Mouse (Mus musculus): ENCODE data around the gene Unc45b. TPM values are rescaled to one million over a fixed set of nuclear protein-coding genes. Genes with fewer than 3 reads are reported as not detected.
A peak's percentile ranks its signal among the peaks of the same experiment; 100 is the strongest.
"Not testable (repeated sequence)": the region's sequence is repeated elsewhere in the genome, so short reads cannot be mapped to it uniquely, and the experiment has no call there.

Gene Unc45b
- polyA plus RNA-seq, 1 experiment from 2014 or later = 10.6 TPM

- peaks cover 5% of the 10 kb centered on the region for H3K4me1 ChIP-seq (ENCODE audit: control insufficient read depth, insufficient read depth, low read length)
- no peaks in the 10 kb centered on the region for H3K36me3 ChIP-seq (ENCODE audit: control insufficient read depth, insufficient read depth, low read length)
- H3K9me3 ChIP-seq (replicated peaks; ENCODE audit: control insufficient read depth, low read length) = no peaks in the 10 kb centered on the region
- H3K4me2 ChIP-seq (ENCODE audit: low read depth, low read length) = peak overlapping the region; percentile 44
- H3K27me3 ChIP-seq (ENCODE audit: control insufficient read depth, insufficient read depth, low read length) = no peaks in the 10 kb centered on the region
- H3K4me3 ChIP-seq (replicated peaks; ENCODE audit: low read length) = peak overlapping the region; percentile 18
- peak overlapping the region; percentile 26 for H3K9ac ChIP-seq (ENCODE audit: low read length)
- 9% methylated on average over 31 of the region's 31 CpGs for WGBS
- ATAC-seq (ENCODE audit: insufficient read depth, low FRiP score) = no peak
- H3K27ac ChIP-seq (ENCODE audit: low read length) = no peak overlapping the region
These were observed 60.6 kb downstream of the Unc45b start for GRCm38 (mm10) chr11:82970712-82971589.

- Histone ChIP-seq H3K4me3 (replicated peaks; ENCODE audit: low read length) (no peak overlapping the region), H3K4me1 (ENCODE audit: control insufficient read depth, insufficient read depth, low read length) (peaks cover 5% of the 10 kb centered on the region), H3K4me2 (ENCODE audit: low read depth, low read length) (peak overlapping the region; percentile 44; the same call in 1 of the 2 replicates), H3K27me3 (ENCODE audit: control insufficient read depth, insufficient read depth, low read length) (no peaks in the 10 kb centered on the region), H3K27ac (ENCODE audit: low read length) (no peak overlapping the region), H3K9me3 (replicated peaks; ENCODE audit: control insufficient read depth, low read length) (no peaks in the 10 kb centered on the region), H3K36me3 (ENCODE audit: control insufficient read depth, insufficient read depth, low read length) (no peaks in the 10 kb centered on the region), H3K9ac (ENCODE audit: low read length) (peak overlapping the region; percentile 26)
- 71% methylated on average over 11 of the region's 11 CpGs for WGBS
- ATAC-seq (ENCODE audit: insufficient read depth, low FRiP score) = no peak
These were observed 61.2 kb downstream of the Unc45b start for GRCm38 (mm10) chr11:82971590-82971974.

- no peak overlapping the region for H3K9ac ChIP-seq (ENCODE audit: low read length)
- H3K36me3 ChIP-seq (ENCODE audit: control insufficient read depth, insufficient read depth, low read length) = no peaks in the 10 kb centered on the region
- no peak overlapping the region for H3K4me3 ChIP-seq (replicated peaks; ENCODE audit: low read length)
- H3K4me1 ChIP-seq (ENCODE audit: control insufficient read depth, insufficient read depth, low read length) = peaks cover 5% of the 10 kb centered on the region
- 36% methylated on average over 5 of the region's 5 CpGs for WGBS
- H3K9me3 ChIP-seq (replicated peaks; ENCODE audit: control insufficient read depth, low read length) = no peaks in the 10 kb centered on the region
- no peak overlapping the region for H3K4me2 ChIP-seq (ENCODE audit: low read depth, low read length)
- no peaks in the 10 kb centered on the region for H3K27me3 ChIP-seq (ENCODE audit: control insufficient read depth, insufficient read depth, low read length)
- H3K27ac ChIP-seq (ENCODE audit: low read length) = no peak overlapping the region
- ATAC-seq (ENCODE audit: insufficient read depth, low FRiP score) = no peak
These were observed 63.6 kb downstream of the Unc45b start for GRCm38 (mm10) chr11:82973916-82974315.

- 89% methylated on average over 2 of the region's 2 CpGs for WGBS
These were observed 72.1 kb downstream of the Unc45b start for GRCm38 (mm10) chr11:82982409-82982808.

GRCm38 (mm10) chr11:82983193-82983592, 72.8 kb downstream of the Unc45b start:
- Histone ChIP-seq H3K9me3 (replicated peaks; ENCODE audit: control insufficient read depth, low read length) (no peaks in the 10 kb centered on the region), H3K4me2 (ENCODE audit: low read depth, low read length) (no peak overlapping the region), H3K9ac (ENCODE audit: low read length) (no peak overlapping the region), H3K4me1 (ENCODE audit: control insufficient read depth, insufficient read depth, low read length) (no peaks in the 10 kb centered on the region; the same call in 1 of the 2 replicates), H3K27me3 (ENCODE audit: control insufficient read depth, insufficient read depth, low read length) (no peaks in the 10 kb centered on the region), H3K4me3 (replicated peaks; ENCODE audit: low read length) (no peak overlapping the region), H3K27ac (ENCODE audit: low read length) (no peak overlapping the region), H3K36me3 (ENCODE audit: control insufficient read depth, insufficient read depth, low read length) (peaks cover 14% of the 10 kb centered on the region; the same call in 1 of the 2 replicates)
- 84% methylated on average over 17 of the region's 17 CpGs for WGBS
- no peak for ATAC-seq (ENCODE audit: insufficient read depth, low FRiP score)

More at GRCm38 (mm10) chr11:82982409-82982808, 72.1 kb downstream of the Unc45b start:
- H3K4me2 ChIP-seq (ENCODE audit: low read depth, low read length); H3K9me3 ChIP-seq (replicated peaks; ENCODE audit: control insufficient read depth, low read length); H3K27me3 ChIP-seq (ENCODE audit: control insufficient read depth, insufficient read depth, low read length); H3K4me3 ChIP-seq (replicated peaks; ENCODE audit: low read length); H3K27ac ChIP-seq (ENCODE audit: low read length); H3K4me1 ChIP-seq (ENCODE audit: control insufficient read depth, insufficient read depth, low read length); ATAC-seq (ENCODE audit: insufficient read depth, low FRiP score); H3K9ac ChIP-seq (ENCODE audit: low read length): not testable (repeated sequence)
- peaks cover 14% of the 10 kb centered on the region; the same call in 1 of the 2 replicates for H3K36me3 ChIP-seq (ENCODE audit: control insufficient read depth, insufficient read depth, low read length)

GRCm38 (mm10) chr11:82987621-82988020, 77.3 kb downstream of the Unc45b start:
- no peak overlapping the region for H3K4me2 ChIP-seq (ENCODE audit: low read depth, low read length)
- no peak overlapping the region for H3K4me3 ChIP-seq (replicated peaks; ENCODE audit: low read length)
- 75% methylated on average over 6 of the region's 6 CpGs for WGBS
- no peak for ATAC-seq (ENCODE audit: insufficient read depth, low FRiP score)
- H3K36me3 ChIP-seq (ENCODE audit: control insufficient read depth, insufficient read depth, low read length) = 0 out of 2 replicates have a peak, but pooled peaks cover 2% of the 10 kb centered on the region
- H3K4me1 ChIP-seq (ENCODE audit: control insufficient read depth, insufficient read depth, low read length) = peaks cover 12% of the 10 kb centered on the region
- H3K27me3 ChIP-seq (ENCODE audit: control insufficient read depth, insufficient read depth, low read length) = no peaks in the 10 kb centered on the region
- no peak overlapping the region for H3K9ac ChIP-seq (ENCODE audit: low read length)
- H3K27ac ChIP-seq (ENCODE audit: low read length) = no peak overlapping the region
- no peaks in the 10 kb centered on the region for H3K9me3 ChIP-seq (replicated peaks; ENCODE audit: control insufficient read depth, low read length)

GRCm38 (mm10) chr11:82989357-82989756, 79.0 kb downstream of the Unc45b start:
- no peaks in the 10 kb centered on the region for H3K27me3 ChIP-seq (ENCODE audit: control insufficient read depth, insufficient read depth, low read length)
- H3K36me3 ChIP-seq (ENCODE audit: control insufficient read depth, insufficient read depth, low read length) = 0 out of 2 replicates have a peak, but pooled peaks cover 2% of the 10 kb centered on the region
- peaks cover 12% of the 10 kb centered on the region for H3K4me1 ChIP-seq (ENCODE audit: control insufficient read depth, insufficient read depth, low read length)
- H3K4me2 ChIP-seq (ENCODE audit: low read depth, low read length) = peak overlapping the region; percentile 86
- H3K4me3 ChIP-seq (replicated peaks; ENCODE audit: low read length) = peak overlapping the region; percentile 53
- H3K9ac ChIP-seq (ENCODE audit: low read length) = no peak overlapping the region; the same call in 1 of the 2 replicates
- H3K27ac ChIP-seq (ENCODE audit: low read length) = no peak overlapping the region
- WGBS = 22% methylated on average over 12 of the region's 12 CpGs
- peak; percentile 31; the same call in 1 of the 2 replicates for ATAC-seq (ENCODE audit: insufficient read depth, low FRiP score)
- H3K9me3 ChIP-seq (replicated peaks; ENCODE audit: control insufficient read depth, low read length) = no peaks in the 10 kb centered on the region

- Histone ChIP-seq H3K9ac (ENCODE audit: low read length) (peak overlapping the region; percentile 70), H3K4me1 (ENCODE audit: control insufficient read depth, insufficient read depth, low read length) (peaks cover 12% of the 10 kb centered on the region), H3K27ac (ENCODE audit: low read length) (peak overlapping the region; percentile 29), H3K4me2 (ENCODE audit: low read depth, low read length) (peak overlapping the region; percentile 86), H3K4me3 (replicated peaks; ENCODE audit: low read length) (peak overlapping the region; percentile 53)
- H3K36me3 ChIP-seq (ENCODE audit: control insufficient read depth, insufficient read depth, low read length); H3K27me3 ChIP-seq (ENCODE audit: control insufficient read depth, insufficient read depth, low read length); H3K9me3 ChIP-seq (replicated peaks; ENCODE audit: control insufficient read depth, low read length): not testable (repeated sequence)
- ATAC-seq (ENCODE audit: insufficient read depth, low FRiP score) = peak; percentile 87
- WGBS = 12% methylated on average over 19 of the region's 19 CpGs
These were observed 80.4 kb downstream of the Unc45b start for GRCm38 (mm10) chr11:82990612-82991385.

Measured in stomach, embryonic 16.5 days (tissue).